In the genomic region with DNA sequence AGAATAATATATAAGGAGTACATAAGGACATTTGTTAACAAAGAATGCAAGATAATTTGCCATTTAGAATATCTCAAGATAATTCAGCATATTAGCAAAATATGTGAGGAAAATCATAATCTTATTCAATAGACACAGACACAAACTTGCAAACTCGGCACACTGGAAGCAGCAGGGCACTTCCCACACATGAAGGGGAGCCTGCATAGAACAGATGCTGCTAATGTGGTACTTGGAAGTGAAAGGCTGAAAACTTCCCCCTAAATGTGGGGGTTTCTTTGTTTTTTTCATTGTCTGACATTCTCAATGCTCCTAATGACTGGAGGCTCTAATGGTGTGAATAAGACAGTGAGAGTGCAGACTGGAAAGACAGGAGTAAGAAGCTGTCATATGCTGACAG, we compare ENCODE assay signal across 27 mouse cellular contexts. TPM values are rescaled to one million over a fixed set of nuclear protein-coding genes. Genes with fewer than 3 reads are reported as not detected.
"Had no signal": no experiment of that assay in that cellular context is flagged by ENCODE, and none has a peak within 500 bp of the region (broad histone marks: within the 10 kb centered on the region; RNA-seq: fewer than 3 reads in every experiment).

No protein-coding gene starts in this region.

- H3K36me3 ChIP-seq: kidney, embryonic 15.5 days; limb, embryonic 10.5 days; liver, embryonic 15.5 days; midbrain, embryonic 10.5 days; neural tube, embryonic 15.5 days had no signal

- H3K4me3 ChIP-seq: kidney, embryonic 15.5 days; left cerebral cortex, adult 2 months; limb, embryonic 10.5 days; liver, embryonic 15.5 days; midbrain, embryonic 10.5 days; myocyte; neural tube, embryonic 15.5 days had no signal

- DNase-seq: kidney, adult 2 months; kidney, postnatal 14 days; lung, adult 2 months; lung, postnatal 36 days; midbrain, embryonic 14.5 days; right cerebral cortex, adult 18-20 months; right cerebral cortex, postnatal 4 days; spleen, adult 18-20 months; thymus, adult 2 months; thymus, postnatal 25 days had no signal

- H3K4me1 ChIP-seq: kidney, embryonic 15.5 days; limb, embryonic 10.5 days; liver, embryonic 15.5 days; neural tube, embryonic 15.5 days had no signal

- H3K27me3 ChIP-seq: kidney, embryonic 15.5 days; liver, embryonic 15.5 days; neural tube, embryonic 15.5 days had no signal

- H3K27ac ChIP-seq: kidney, embryonic 15.5 days; left cerebral cortex, adult 2 months; limb, embryonic 10.5 days; liver, embryonic 15.5 days; midbrain, embryonic 10.5 days; neural tube, embryonic 15.5 days had no signal

- H3K9me3 ChIP-seq: kidney, embryonic 15.5 days; limb, embryonic 10.5 days; liver, embryonic 15.5 days; midbrain, embryonic 10.5 days; neural tube, embryonic 15.5 days had no signal

RNA-seq across cellular contexts. Expression of gene Olfr686, which starts 7.5 kb away (rescaled TPM):
- total RNA-seq: left cerebral cortex, adult 2 months; left cerebral cortex, postnatal 14 days; megakaryocyte progenitor cell, adult 5-6 weeks had no signal
- polyA plus RNA-seq: intestine, embryonic 16.5 days; kidney, adult 2 months; kidney, embryonic 15.5 days; large intestine, adult 2 months; limb, embryonic 10.5 days; limb, embryonic 14.5 days; liver, embryonic 11.5 days; liver, embryonic 15.5 days; lung, adult 2 months; lung, postnatal 0 days; midbrain, embryonic 10.5 days; midbrain, embryonic 14.5 days; myocyte; neural tube, embryonic 11.5 days; neural tube, embryonic 15.5 days; stomach, embryonic 14.5 days; testis, adult 2 months; thymus, adult 2 months had no signal

RNA-seq across cellular contexts. Expression of gene Olfr685, which starts 28.9 kb away (rescaled TPM):
- total RNA-seq: left cerebral cortex, adult 2 months; left cerebral cortex, postnatal 14 days; megakaryocyte progenitor cell, adult 5-6 weeks had no signal
- polyA plus RNA-seq: intestine, embryonic 16.5 days; kidney, adult 2 months; kidney, embryonic 15.5 days; large intestine, adult 2 months; limb, embryonic 10.5 days; limb, embryonic 14.5 days; liver, embryonic 11.5 days; liver, embryonic 15.5 days; lung, adult 2 months; lung, postnatal 0 days; midbrain, embryonic 10.5 days; midbrain, embryonic 14.5 days; myocyte; neural tube, embryonic 11.5 days; neural tube, embryonic 15.5 days; stomach, embryonic 14.5 days; testis, adult 2 months; thymus, adult 2 months had no signal

RNA-seq across cellular contexts. Expression of gene Olfr684, which starts 51.3 kb away (rescaled TPM):
- total RNA-seq: left cerebral cortex, adult 2 months; left cerebral cortex, postnatal 14 days; megakaryocyte progenitor cell, adult 5-6 weeks had no signal
- polyA plus RNA-seq: intestine, embryonic 16.5 days; kidney, adult 2 months; kidney, embryonic 15.5 days; large intestine, adult 2 months; limb, embryonic 10.5 days; limb, embryonic 14.5 days; liver, embryonic 11.5 days; liver, embryonic 15.5 days; lung, adult 2 months; lung, postnatal 0 days; midbrain, embryonic 10.5 days; midbrain, embryonic 14.5 days; myocyte; neural tube, embryonic 11.5 days; neural tube, embryonic 15.5 days; stomach, embryonic 14.5 days; testis, adult 2 months; thymus, adult 2 months had no signal
